Mouse (Mus musculus): ENCODE data around the gene Ptpre. TPM values are rescaled to one million over a fixed set of nuclear protein-coding genes. Genes with fewer than 3 reads are reported as not detected.
A peak's percentile ranks its signal among the peaks of the same experiment; 100 is the strongest.

Ptpre gene
- total RNA-seq, 1 experiment from 2014 or later = 86.9 TPM

DNA sequence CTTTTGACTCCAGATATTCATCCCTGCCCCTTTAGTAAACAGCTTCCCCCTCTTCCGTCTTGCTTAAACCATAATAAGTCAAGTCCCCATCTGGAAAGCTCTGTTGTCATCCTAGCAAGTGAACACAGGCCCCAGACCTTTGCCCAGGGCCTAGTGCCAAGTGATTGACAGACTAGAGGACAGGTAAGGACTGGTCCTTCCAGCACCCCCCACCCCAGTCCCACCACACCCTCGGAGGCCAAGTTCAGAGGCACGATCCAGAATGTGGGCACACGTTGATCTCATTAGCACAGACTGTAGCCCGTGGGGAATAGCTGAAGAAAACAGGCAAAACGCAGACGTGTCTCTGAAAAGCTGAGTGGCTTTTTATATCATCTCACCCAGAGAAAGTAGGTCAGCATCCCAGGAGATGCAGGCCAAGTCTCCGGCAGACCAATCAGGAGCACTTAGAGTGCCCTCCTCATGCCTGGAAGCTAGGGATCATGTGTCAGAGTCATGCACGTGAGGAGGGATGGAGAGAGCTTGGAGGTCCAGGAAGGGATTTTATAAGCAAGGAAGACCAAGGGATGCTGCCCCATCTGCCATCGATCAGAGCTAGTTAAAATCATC, 34.8 kb downstream of the Ptpre start:
- no peak for ATAC-seq (replicated peaks; ENCODE audit: low read depth, poor library complexity, severe bottlenecking)

DNA sequence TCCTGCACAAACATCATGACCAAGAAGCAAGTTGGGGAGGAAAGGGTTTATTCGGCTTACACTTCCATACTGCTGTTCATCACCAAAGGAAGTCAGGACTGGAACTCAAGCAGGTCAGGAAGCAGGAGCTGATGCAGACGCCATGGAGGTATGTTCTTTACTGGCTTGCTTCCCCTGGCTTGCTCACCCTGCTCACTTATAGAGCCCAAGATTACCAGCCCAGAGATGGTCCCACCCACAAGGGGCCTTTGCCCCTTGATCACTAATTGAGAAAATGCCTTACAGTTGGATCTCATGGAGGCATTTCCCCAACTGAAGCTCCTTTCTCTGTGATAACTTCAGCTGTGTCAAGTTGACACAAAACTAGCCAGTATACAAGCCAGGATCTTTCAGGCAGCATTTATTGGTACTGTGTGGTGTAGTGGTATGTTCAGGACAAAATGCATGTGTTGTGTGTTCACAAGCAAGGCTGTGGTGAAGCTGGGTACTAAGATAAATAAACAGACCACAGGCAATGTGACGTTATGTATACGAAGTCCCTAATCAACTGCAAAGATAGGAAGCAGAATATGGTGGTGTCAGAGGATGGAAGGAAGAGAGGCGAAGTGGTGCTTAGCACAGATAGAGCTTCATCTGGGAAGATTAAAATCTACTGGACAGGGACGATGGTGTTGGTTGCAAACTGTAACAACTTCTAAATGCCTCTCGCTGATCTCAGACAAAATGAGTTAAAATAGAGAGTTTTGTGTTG, 38.2 kb downstream of the Ptpre start:
- peak; percentile 71 for ATAC-seq (replicated peaks; ENCODE audit: low read depth, poor library complexity, severe bottlenecking)

- ATAC-seq (replicated peaks; ENCODE audit: low read depth, poor library complexity, severe bottlenecking) = no peak
Measured at GRCm38 (mm10) chr7:135576329-135576728, 39.0 kb downstream of the Ptpre start.

- no peak for ATAC-seq (replicated peaks; ENCODE audit: low read depth, poor library complexity, severe bottlenecking)
Measured at GRCm38 (mm10) chr7:135578715-135579325, 41.5 kb downstream of the Ptpre start.

DNA sequence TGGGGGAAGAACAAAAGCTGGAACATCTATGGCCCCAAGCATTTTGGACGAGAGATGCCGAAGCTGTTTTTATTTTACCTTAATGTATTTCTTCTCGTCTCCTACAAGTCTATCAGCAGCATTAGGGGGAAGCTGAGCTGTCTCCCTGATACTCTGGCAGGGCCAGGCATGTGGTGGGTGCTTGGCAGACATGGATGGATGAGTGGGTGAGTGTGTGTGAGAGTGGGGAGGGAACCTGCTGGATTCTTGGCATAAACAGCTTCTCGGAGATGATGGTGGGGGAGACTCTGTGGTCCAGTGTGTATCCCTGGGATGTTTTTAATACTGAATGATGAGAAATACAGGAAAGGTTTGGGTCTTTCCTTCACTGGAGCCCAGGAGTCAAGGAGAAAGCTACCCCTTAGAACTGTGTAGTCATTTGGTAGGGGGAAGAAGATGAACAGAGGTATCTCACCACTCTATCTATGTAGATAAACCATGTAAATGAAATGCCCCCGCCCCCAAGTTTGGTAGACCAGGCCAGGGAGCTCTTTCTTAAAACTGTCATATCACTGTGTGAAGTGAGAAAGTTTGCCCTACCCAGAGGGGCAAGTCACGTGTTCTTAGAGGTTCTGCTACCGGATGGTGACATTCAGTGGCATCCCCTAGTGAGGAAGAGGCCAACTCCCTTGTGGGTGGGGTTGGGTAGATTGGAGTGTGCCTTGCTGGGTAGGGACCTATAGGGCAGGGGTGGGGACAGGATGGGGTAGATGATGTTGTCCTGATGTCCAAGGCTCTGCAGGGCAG, 43.2 kb downstream of the Ptpre start:
- peak; percentile 74 for ATAC-seq (replicated peaks; ENCODE audit: low read depth, poor library complexity, severe bottlenecking)

- peak; percentile 61 for ATAC-seq (replicated peaks; ENCODE audit: low read depth, poor library complexity, severe bottlenecking)
Measured at GRCm38 (mm10) chr7:135581128-135581527, 43.8 kb downstream of the Ptpre start.

- no peak for ATAC-seq (replicated peaks; ENCODE audit: low read depth, poor library complexity, severe bottlenecking)
Measured at GRCm38 (mm10) chr7:135585125-135585687, 47.9 kb downstream of the Ptpre start.

DNA sequence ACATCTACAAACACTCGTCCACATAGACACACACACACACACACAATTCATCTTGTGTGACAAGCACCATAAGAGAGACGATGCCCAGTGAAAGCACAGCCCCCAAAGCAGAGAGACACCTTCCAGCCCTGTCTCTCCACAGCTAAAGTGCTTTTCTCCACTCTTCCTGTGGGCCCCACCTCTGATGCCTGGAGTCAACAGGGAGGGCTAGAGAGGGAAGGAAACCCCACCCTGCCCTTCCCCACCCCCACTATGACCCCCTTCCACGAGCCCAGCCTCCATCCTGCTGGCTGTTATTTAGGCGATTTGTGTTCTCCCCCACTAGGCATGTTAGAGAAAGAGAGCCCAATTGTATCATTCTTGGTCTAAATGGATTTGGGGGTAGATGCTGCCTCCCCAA, 49.1 kb downstream of the Ptpre start:
- ATAC-seq (replicated peaks; ENCODE audit: low read depth, poor library complexity, severe bottlenecking) = no peak

DNA sequence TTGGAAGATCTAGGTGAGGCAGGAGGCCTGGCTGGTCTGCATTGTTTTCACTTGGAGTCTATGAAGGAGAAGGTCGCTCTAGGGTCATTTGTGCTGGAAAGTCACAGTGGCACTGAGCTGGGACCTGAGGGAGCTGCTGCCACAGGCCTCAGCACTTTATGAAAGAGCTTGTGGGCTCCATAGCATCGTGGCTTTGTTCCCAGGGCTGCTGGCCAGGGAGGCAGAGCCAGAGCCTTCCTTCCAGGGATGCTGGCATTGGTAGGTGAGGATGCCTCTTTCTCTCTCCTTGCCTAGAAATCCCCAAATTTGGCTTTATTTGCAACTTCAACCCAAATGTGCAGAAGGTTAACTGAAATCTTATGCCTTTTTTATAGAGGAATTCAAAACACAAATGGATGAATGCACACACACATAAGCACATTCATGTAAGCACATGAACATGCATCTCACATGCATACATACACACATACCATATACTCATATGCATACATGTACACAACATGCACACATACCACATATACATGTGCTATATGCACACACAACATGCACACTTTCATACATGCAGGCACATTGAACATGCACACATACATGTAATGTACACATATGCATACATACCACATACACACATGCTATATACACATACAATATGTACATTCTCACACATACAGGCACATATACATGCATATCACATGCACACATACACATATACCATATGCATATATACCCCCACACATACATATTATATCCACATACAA, 50.7 kb downstream of the Ptpre start:
- ATAC-seq (replicated peaks; ENCODE audit: low read depth, poor library complexity, severe bottlenecking) = no peak

- peak; percentile 69 for ATAC-seq (replicated peaks; ENCODE audit: low read depth, poor library complexity, severe bottlenecking)
Measured at GRCm38 (mm10) chr7:135588620-135589309, 51.5 kb downstream of the Ptpre start.

- peak; percentile 34 for ATAC-seq (replicated peaks; ENCODE audit: low read depth, poor library complexity, severe bottlenecking)
Measured at GRCm38 (mm10) chr7:135591461-135591860, 54.2 kb downstream of the Ptpre start.

DNA sequence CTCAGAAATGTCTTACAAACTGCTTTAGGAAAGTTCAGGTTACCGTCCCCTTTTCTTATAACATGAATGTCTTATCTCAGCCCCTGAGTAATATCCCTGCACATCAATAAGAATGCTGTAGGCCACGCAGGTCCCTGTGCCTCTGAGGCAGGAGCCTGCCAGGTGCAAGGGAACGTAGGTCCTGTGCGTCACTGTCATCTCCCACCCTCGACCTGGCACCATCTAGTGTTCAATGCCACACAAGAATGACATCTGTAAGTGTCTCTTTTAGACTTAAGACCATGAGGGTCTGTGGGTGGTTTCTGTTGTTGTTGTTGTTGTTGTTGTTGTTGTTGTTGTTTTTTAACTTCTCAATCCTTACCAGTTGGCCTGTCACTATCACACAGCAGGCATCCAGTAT, 56.0 kb downstream of the Ptpre start:
- no peak for ATAC-seq (replicated peaks; ENCODE audit: low read depth, poor library complexity, severe bottlenecking)

GRCm38 (mm10) chr7:135593825-135594224, 56.5 kb downstream of the Ptpre start:
- ATAC-seq (replicated peaks; ENCODE audit: low read depth, poor library complexity, severe bottlenecking) = peak; percentile 28

DNA sequence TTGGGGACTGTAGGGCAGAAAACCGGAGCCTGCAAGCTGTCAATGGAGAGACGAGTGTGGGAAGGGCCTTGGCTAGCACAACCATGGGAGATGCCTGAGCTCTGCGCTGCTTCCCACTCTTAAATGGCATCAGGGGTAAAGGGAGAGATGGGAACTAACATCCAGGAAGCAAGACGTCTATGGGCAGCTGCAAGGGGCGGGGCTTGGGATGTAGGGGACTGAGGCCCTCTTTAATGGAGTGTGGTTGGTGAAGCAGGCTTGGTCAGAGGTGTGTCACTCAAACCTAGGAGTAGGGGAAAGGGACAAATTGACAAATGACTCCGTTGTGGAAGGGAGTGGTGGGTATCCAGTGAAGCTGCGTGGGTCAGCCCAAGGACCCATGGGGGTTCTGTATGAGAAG, 57.4 kb downstream of the Ptpre start:
- no peak for ATAC-seq (replicated peaks; ENCODE audit: low read depth, poor library complexity, severe bottlenecking)

GRCm38 (mm10) chr7:135595640-135596174, 58.4 kb downstream of the Ptpre start:
- ATAC-seq (replicated peaks; ENCODE audit: low read depth, poor library complexity, severe bottlenecking) = no peak

DNA sequence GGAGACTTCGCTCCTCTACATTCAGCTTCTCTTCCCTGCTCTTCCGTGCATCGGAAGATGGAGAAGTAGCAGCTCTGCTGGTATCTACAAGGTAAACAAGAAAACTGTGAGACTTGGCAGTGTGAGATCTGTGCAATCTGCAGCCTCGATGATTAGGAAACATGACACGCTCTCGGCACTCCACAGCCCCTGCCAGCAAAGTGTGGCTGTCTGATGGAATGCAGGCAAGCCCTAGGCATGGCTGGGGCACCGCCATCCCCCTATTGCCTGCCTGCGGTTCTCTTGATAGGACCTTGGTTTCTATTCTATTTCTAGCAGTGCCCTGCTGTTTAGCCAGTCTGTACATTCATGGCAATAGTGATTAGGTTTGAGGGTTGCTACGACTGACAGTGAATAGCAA, 59.7 kb downstream of the Ptpre start:
- ATAC-seq (replicated peaks; ENCODE audit: low read depth, poor library complexity, severe bottlenecking) = peak; percentile 24

GRCm38 (mm10) chr7:135597604-135598289, 60.5 kb downstream of the Ptpre start:
- ATAC-seq (replicated peaks; ENCODE audit: low read depth, poor library complexity, severe bottlenecking) = peak; percentile 12

DNA sequence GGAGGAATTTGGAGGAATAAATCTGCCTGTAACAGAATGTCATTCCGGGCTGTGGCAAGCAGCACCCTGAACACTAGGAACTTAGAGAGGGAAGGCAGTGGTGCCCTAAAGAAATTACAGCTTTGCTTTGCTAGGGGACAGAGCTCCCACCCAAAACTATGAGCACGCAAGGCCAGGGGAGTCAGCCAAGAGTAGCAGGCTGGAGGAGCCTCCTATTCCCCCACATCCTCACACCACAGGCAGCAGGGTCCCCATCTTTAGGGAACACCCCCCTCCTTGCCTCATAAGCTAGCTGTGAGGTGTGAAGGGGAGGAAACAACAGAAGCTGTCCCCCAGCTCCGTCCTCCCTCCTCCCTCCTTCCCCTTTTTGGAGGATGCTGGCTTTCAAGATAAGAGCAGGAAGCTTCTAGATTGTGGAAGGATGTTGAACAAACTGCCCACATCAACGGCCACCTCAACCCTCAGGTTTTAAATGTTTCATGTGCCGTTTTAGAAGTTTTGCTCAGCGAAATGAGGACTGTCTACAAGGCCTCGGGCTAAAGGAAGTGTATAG, 61.1 kb downstream of the Ptpre start:
- peak; percentile 55 for ATAC-seq (replicated peaks; ENCODE audit: low read depth, poor library complexity, severe bottlenecking)
